Mouse (Mus musculus): ENCODE measurements around the gene Spef1. TPM values are rescaled to one million over a fixed set of nuclear protein-coding genes. Genes with fewer than 3 reads are reported as not detected.

Spef1 gene
- polyA plus RNA-seq (2015; fragmentation: Nextera tagmentation; extraction: Ambion mirVana), result 12.2 TPM in 2 replicates

GRCm38 (mm10) chr2:131186771-131187601 is at the start of gene Spef1, which contains the start of gene Cdc25b:
Spef1 (minus strand) TSS chr2:131187282.
Cdc25b (plus strand) TSS chr2:131186949.
- Histone ChIP-seq H3K4me1 (ENCODE audit: insufficient read depth, low read depth, low read length) (peaks cover 22% of the 10 kb centered on the region), H3K36me3 (ENCODE audit: insufficient read depth, low read length) (peaks cover 3% of the 10 kb centered on the region; the same call in 1 of the 2 replicates), H3K27ac (ENCODE audit: low read length) (peak within 1 kb of the TSS; percentile 52), H3K9ac (replicated peaks; ENCODE audit: low read depth) (peak within 1 kb of the TSS; percentile 53), H3K4me3 (ENCODE audit: low read depth, low read length) (peak within 1 kb of the TSS; percentile 62), H3K27me3 (replicated peaks; ENCODE audit: insufficient read depth, low read length) (no peaks in the 10 kb centered on the region), H3K4me2 (replicated peaks; ENCODE audit: low read depth, low read length) (peak within 1 kb of the TSS; percentile 83), H3K9me3 (ENCODE audit: low read length) (no peaks in the 10 kb centered on the region)
- ATAC-seq (peak; percentile 91), DNase-seq (ENCODE audit: low spot score) (peak; percentile 89)
- 2% methylated on average over 37 of the region's 43 CpGs for WGBS
- TF ChIP-seq CTCF (IDR thresholded peaks at IDR 0.05) (peak; percentile 38), EP300 (IDR thresholded peaks at IDR 0.05) (no peak)

- H3K4me1 ChIP-seq (ENCODE audit: insufficient read depth, low read depth, low read length), result peaks cover 19% of the 10 kb centered on the region; the same call in 1 of the 2 replicates
- no peak overlapping the region for H3K27ac ChIP-seq (ENCODE audit: low read length)
- H3K4me2 ChIP-seq (replicated peaks; ENCODE audit: low read depth, low read length), result peak overlapping the region; percentile 78
- DNase-seq (ENCODE audit: low spot score) (peak; percentile 19), ATAC-seq (no peak)
- H3K9ac ChIP-seq (replicated peaks; ENCODE audit: low read depth), result peak overlapping the region; percentile 72; the same call in 1 of the 2 replicates
- no peaks in the 10 kb centered on the region for H3K36me3 ChIP-seq (ENCODE audit: insufficient read depth, low read length)
- no peaks in the 10 kb centered on the region for H3K27me3 ChIP-seq (replicated peaks; ENCODE audit: insufficient read depth, low read length)
- 53% methylated on average over 7 of the region's 7 CpGs for WGBS
- 0 out of 2 replicates have a peak overlapping the region, but pooled peaks have one; percentile 50 for H3K4me3 ChIP-seq (ENCODE audit: low read depth, low read length)
- TF ChIP-seq CTCF (IDR thresholded peaks at IDR 0.05) (no peak), EP300 (IDR thresholded peaks at IDR 0.05) (no peak)
- no peaks in the 10 kb centered on the region for H3K9me3 ChIP-seq (ENCODE audit: low read length)
Measured at GRCm38 (mm10) chr2:131234970-131235635, 48.0 kb upstream of the Spef1 start.

- no peaks in the 10 kb centered on the region for H3K9me3 ChIP-seq (ENCODE audit: low read length)
- DNase-seq (ENCODE audit: low spot score) (peak; percentile 21), ATAC-seq (peak; percentile 41)
- 6% methylated on average over 28 of the region's 28 CpGs for WGBS
- H3K4me1 ChIP-seq (ENCODE audit: insufficient read depth, low read depth, low read length), result peaks cover 19% of the 10 kb centered on the region; the same call in 1 of the 2 replicates
- H3K9ac ChIP-seq (replicated peaks; ENCODE audit: low read depth), result peak overlapping the region; percentile 72
- peak overlapping the region; percentile 78 for H3K4me2 ChIP-seq (replicated peaks; ENCODE audit: low read depth, low read length)
- H3K4me3 ChIP-seq (ENCODE audit: low read depth, low read length), result peak overlapping the region; percentile 50
- H3K27ac ChIP-seq (ENCODE audit: low read length), result peak overlapping the region; percentile 82
- H3K36me3 ChIP-seq (ENCODE audit: insufficient read depth, low read length), result no peaks in the 10 kb centered on the region
- no peak for TF ChIP-seq CTCF (IDR thresholded peaks at IDR 0.05)
- no peak for TF ChIP-seq EP300 (IDR thresholded peaks at IDR 0.05)
- H3K27me3 ChIP-seq (replicated peaks; ENCODE audit: insufficient read depth, low read length), result no peaks in the 10 kb centered on the region
Measured at GRCm38 (mm10) chr2:131234127-131234650, 47.1 kb upstream of the Spef1 start.

- peaks cover 19% of the 10 kb centered on the region; the same call in 1 of the 2 replicates for H3K4me1 ChIP-seq (ENCODE audit: insufficient read depth, low read depth, low read length)
- H3K9me3 ChIP-seq (ENCODE audit: low read length), result no peaks in the 10 kb centered on the region
- peak within 1 kb of the TSS; percentile 82 for H3K27ac ChIP-seq (ENCODE audit: low read length)
- H3K4me2 ChIP-seq (replicated peaks; ENCODE audit: low read depth, low read length), result peak within 1 kb of the TSS; percentile 78
- 11% methylated on average over 29 of the region's 29 CpGs for WGBS
- ATAC-seq, result peak; percentile 100
- peak within 1 kb of the TSS; percentile 50 for H3K4me3 ChIP-seq (ENCODE audit: low read depth, low read length)
- H3K27me3 ChIP-seq (replicated peaks; ENCODE audit: insufficient read depth, low read length), result no peaks in the 10 kb centered on the region
- TF ChIP-seq EP300 (IDR thresholded peaks at IDR 0.05) (no peak), CTCF (IDR thresholded peaks at IDR 0.05) (no peak)
- H3K9ac ChIP-seq (replicated peaks; ENCODE audit: low read depth), result peak within 1 kb of the TSS; percentile 72
- no peaks in the 10 kb centered on the region for H3K36me3 ChIP-seq (ENCODE audit: insufficient read depth, low read length)
- DNase-seq (ENCODE audit: low spot score), result peak; percentile 99
Measured at GRCm38 (mm10) chr2:131233307-131234126, 46.4 kb upstream of the Spef1 start, which contains the start of gene Mavs. Mavs (plus strand) TSS chr2:131234063.

GRCm38 (mm10) chr2:131232558-131232957 is 45.5 kb upstream of the Spef1 start:
- Histone ChIP-seq H3K36me3 (ENCODE audit: insufficient read depth, low read length) (no peaks in the 10 kb centered on the region), H3K4me2 (replicated peaks; ENCODE audit: low read depth, low read length) (no peak overlapping the region), H3K9me3 (ENCODE audit: low read length) (no peaks in the 10 kb centered on the region), H3K4me3 (ENCODE audit: low read depth, low read length) (no peak overlapping the region), H3K27ac (ENCODE audit: low read length) (no peak overlapping the region), H3K4me1 (ENCODE audit: insufficient read depth, low read depth, low read length) (peaks cover 19% of the 10 kb centered on the region; the same call in 1 of the 2 replicates), H3K27me3 (replicated peaks; ENCODE audit: insufficient read depth, low read length) (no peaks in the 10 kb centered on the region), H3K9ac (replicated peaks; ENCODE audit: low read depth) (no peak overlapping the region)
- DNase-seq (ENCODE audit: low spot score), result no peak
- WGBS, result 83% methylated on average over 2 of the region's 2 CpGs
- TF ChIP-seq EP300 (IDR thresholded peaks at IDR 0.05) (no peak), CTCF (IDR thresholded peaks at IDR 0.05) (no peak)
- no peak for ATAC-seq

Measured in lung, postnatal 0 days (tissue).